Mouse (Mus musculus): ENCODE measurements around the gene Ptprcap.
A peak's percentile ranks its signal among the peaks of the same experiment; 100 is the strongest.

Gene Ptprcap

GRCm38 (mm10) chr19:4169378-4169784, 16.0 kb downstream of the Ptprcap start:
- DNase-seq: peak; percentile 100

DNA sequence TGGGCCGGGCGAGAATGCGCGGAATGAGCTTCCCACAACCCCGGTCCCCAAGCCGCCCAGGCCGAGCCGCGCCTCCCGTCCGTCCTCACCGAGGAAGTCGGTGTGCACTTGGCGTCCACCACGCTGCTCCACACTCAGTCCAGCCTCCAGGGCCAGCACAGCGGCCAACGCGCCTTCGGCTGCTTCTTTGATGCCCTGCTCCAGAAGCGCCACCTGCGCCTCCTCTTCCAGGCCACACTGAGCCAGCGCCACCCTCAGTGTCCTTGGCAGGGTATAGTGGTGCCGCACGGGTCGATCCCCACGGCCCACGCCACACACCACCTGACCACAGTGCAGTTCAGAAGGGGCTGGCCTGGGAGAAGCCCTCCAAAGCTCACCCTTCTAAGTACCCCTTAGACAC, 16.4 kb downstream of the Ptprcap start:
- DNase-seq: peak in 1 of 2 experiments; percentile 81

- DNase-seq: peak; percentile 10 to 19
These were observed 17.5 kb downstream of the Ptprcap start for GRCm38 (mm10) chr19:4170723-4171392.

DNA sequence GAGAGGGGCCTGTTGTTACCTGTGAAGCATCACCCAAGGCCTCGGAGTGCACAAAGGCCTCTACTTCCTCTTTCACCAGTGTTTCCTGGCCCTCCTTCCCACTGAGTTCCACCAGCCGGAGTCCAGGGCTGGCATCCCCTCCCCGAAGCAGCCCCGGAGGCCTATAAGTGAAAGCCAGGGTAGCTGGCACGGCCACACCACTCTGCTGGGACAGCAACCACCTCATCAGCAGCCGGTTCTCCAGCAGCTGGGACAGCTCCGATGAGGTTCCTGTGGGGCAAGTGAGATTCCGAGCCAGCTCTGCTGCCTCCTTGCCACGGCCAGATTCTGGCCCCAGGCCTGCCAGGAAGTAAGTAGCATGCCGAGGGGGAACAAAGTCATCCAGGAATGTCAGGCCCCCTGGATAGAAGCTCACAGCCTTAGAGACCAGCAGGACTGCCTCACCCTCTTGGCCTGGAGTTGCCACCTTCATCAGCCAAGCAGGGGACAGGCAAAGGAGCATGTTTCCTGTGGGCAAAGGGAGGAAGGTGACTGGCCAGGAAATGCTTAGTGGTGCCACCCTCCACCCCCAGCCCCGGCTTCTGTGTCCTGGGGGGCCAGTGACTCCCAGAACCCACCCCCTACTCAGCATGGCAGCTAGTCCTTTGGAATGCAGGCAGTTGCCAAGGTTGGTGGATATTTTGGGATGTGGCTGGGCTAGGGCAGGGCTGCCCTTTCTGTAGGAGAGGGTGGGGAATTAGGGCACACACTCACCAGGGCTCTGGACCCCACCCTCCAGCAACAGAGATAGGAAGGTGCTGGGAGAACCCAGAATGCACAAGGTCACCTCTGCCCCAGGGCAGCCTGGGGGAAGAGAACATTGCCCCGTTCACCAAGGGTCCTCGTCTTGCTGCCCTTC, 18.2 kb downstream of the Ptprcap start:
- peak; percentile 39 to 51 for DNase-seq

DNA sequence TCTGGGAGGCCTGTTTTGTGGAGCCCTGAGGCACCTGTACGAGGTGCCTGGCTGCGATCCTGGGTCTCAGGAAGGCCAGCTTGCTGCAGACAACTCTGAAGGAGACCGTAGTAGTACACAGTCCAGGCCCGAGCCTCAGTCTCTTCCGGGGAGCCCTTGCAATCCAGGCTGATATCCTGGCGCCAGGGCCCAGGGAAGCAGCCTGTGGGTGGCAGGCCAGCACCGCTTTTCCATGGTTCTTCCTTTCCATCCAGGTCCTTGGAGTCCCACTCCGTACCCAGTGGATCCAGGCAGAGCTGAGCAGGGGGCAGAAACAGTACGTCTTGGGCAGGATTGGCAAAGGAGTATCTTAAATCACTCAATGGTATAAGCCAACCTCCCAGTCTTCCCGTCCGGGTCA, 19.5 kb downstream of the Ptprcap start:
- peak in 1 of 2 experiments; percentile 13 for DNase-seq

- peak in 1 of 2 experiments; percentile 43 for DNase-seq
These were observed 22.1 kb downstream of the Ptprcap start, which contains the start of gene Carns1 for GRCm38 (mm10) chr19:4175368-4175947. Gene Carns1, minus strand, starts transcription at chr19:4175479.

- DNase-seq: no peak
These were observed 27.0 kb downstream of the Ptprcap start for GRCm38 (mm10) chr19:4180411-4180810.

DNA sequence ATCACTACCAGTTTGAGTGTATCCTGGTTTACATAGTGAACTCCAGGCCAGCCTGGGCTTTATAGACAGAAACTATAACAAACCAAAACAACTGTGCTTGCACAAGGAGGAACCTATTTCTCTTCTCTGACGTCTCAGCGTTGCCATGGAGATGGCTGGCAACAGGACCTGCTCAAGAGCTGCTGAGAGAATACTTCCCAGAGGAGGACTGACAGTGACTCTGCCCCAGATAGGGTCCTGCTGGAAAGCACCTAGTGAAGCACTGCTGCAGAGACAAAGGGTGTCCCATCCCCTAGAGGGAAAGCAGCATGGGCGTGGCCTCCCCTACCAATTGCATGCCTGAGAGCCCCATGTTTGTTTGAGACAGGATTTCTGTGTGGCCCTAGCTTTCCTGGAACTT, 28.5 kb downstream of the Ptprcap start:
- peak; percentile 41 to 58 for DNase-seq

GRCm38 (mm10) chr19:4183689-4184088, 30.3 kb downstream of the Ptprcap start:
- no peak for DNase-seq

DNA sequence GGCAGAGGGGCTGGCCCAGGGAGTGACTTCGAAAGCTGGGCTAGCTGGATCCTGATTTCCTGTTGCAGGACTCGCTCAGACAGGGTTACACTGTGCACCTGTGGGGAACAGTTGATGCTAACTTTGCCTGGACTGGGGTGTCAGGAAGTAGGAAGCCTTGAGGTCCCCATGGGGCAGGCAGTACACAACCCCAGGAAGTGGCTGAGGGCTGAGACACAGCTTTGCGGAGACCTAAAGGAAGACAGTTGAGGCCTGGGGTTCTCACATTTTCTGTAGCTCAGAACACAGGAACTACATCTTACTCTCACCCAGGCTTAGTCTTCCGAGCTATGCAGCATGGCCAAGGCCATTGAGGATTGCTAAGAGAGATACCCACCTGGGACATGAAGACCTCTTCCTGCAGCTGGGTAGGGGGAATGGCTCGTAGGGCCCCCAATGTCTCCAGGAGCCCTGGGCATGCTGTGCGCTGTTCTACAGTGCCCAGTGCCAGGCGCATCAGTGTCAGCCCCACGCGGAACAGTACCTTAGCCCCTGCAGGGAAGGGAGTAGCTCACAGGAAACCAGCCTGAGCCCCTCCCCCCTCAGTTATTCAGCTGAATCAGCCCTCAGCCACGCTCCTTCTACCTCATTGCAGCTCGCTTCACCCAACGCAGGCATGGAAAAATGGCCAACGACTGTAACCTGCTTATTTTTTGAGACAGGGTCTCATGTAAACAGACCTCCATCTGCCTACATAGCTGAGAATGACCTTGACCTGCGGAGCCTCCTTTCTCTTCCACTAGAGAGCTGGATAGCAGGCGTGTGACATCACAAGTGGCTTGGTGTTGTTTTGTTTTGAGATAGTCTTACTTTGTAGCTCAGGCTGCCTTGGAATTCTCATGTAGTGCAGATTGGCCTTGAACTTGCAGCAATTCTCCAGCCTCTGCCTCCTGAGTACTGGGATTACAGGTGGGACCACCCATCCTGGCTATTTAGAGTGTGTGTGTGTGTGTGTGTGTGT, 31.9 kb downstream of the Ptprcap start:
- DNase-seq: no peak

- DNase-seq: no peak
These were observed 33.9 kb downstream of the Ptprcap start for GRCm38 (mm10) chr19:4187303-4187702.

DNA sequence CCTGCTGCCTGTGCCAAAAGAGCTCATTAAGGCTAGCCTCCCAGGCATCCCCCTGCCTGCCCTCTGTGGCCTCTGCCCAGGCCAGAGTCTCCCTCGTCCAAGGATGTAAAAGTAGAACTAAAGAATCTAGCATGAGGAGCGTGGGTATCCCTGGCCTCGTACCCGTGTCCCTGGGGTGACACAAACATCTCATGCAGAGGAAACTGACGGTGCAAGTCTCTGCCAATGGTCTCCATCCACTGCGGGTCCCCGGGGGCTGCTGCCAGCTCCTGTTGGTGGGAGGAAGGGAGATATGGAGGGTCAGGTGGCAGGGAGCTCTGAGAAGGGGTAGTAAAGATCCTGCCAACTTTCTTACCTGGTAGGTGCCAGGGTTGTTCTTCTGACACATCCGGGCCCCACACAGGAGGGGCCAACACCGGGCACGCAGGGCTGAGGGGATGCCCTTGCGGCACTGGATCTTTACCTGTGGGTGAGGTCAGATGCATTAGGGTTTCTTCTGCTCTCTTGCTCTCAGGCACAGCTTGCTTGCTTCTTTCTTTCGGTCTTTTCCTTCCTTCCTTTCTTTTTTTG, 35.7 kb downstream of the Ptprcap start:
- no peak for DNase-seq

DNA sequence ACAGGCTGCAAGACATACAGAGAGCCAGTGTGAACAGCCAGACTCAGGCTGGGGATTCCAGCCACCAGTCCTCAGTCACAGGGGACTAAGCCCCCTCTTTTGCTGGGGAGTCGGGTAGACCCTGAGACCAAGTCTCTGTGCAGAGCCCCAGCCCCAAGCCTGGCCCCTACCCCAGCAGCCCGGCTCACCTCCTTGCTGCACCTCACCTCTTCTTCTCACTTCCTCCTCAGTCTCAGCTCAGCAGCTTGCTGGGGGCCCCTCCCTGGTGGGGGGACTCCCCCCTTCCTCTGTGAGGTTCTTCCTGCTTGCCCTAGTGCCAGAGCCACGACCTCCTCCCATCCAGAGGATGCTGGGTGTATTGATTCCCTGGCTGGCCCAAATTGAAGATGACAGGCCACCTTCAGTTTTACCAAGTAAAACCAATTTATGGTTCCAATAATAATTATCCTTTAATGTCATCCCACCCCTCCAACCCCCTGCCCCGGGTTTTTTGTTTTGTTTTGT, 37.5 kb downstream of the Ptprcap start, which contains the start of gene Tbc1d10c:
Gene Tbc1d10c, minus strand, starts transcription at position 454 of the 504 bp plus-strand sequence.
- no peak for DNase-seq

DNA sequence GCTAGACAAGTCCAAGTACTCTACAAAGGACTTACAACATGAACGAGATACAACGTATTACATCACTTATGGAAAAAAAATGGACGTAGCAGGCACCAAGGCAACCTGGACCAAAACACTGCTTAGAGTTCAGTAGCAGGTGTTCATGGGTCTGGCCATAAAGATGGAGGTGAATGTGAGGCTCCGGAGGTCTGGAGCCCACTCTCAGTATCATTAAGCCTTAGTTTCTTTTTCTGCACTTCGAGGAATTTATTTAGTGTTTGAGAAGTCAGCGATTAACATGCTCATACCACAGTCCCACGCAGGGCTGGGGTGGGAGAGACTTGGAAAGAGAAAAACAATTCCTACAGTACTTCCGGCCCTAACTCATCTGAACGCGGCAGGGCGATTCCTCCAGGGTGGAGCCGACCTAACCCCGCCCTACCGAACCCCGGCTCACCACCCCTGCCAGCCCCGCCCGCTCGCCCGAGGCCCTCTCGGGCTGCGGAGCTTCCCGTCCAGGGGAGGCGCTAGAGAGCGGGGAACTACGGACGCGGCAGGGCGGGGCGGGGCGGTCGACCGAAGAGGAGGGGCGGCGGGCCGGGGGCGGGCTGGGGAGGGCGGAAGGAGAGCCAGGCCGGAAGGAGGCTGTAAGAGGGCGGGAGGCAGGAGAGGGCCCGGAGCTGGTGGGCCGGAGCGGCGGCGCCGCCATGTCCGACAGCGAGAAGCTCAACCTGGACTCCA, 38.3 kb downstream of the Ptprcap start, which contains the start of gene Ppp1ca:
Gene Ppp1ca, plus strand, starts transcription at position 538 of the 723 bp plus-strand sequence.
- DNase-seq: peak; percentile 99

- DNase-seq: peak in 1 of 2 experiments; percentile 39
These were observed 39.0 kb downstream of the Ptprcap start for GRCm38 (mm10) chr19:4192251-4192985.

GRCm38 (mm10) chr19:4193129-4193528, 39.7 kb downstream of the Ptprcap start:
- peak in 1 of 2 experiments; percentile 44 for DNase-seq

DNA sequence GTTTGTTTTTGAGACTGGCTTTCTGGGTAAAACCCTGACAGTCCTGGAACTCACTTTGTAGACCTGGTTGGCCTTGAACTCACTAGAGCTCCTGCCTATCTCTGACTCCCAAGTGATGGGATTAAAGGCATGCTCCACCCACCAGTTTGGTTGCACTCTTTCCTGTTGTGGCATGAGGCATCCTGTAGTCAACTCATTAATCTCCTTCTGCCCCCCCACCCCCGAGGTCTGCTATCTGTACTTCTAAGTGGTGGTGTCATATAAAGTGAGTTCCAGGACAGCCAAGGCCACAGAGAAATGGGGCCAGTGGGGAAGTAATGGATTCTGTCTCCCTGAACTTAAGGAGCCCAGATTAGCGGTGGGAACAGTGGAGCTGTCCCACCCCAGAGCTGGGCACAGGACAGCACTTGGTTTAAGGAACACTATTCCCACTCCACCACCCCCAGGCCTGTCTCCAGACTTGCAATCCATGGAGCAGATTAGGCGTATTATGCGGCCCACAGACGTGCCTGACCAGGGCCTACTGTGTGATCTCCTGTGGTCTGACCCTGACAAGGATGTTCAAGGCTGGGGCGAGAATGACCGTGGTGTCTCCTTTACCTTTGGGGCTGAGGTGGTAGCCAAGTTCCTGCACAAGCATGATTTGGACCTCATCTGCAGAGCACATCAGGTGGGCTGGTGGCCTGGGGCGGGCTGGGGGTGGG, 40.8 kb downstream of the Ptprcap start:
- peak in 1 of 2 experiments; percentile 47 for DNase-seq

GRCm38 (mm10) chr19:4194776-4195650, 41.6 kb downstream of the Ptprcap start:
- DNase-seq: peak; percentile 98

All from cerebellum, postnatal 10 days (tissue).